Mouse (Mus musculus) heart, embryonic 13.5 days (tissue): ENCODE results near the gene Abracl. TPM values are rescaled to one million over a fixed set of nuclear protein-coding genes. Genes with fewer than 3 reads are reported as not detected.

Source experiments
- ATAC-seq: fragments of 200-750 bp; cut with Nextera tagmentation; 2 replicates; pipeline ENCODE4 v1.8.0; 2017; ENCODE audit warnings: moderate TSS enrichment; ENCODE audit not compliant: insufficient number of reproducible peaks, low FRiP score, low TSS enrichment; ENCODE audit errors: extremely low read depth
- H3K27ac ChIP-seq: fragments of 300-500 bp; sonication (generic); replicated peaks from 2 replicates; pipeline ENCODE4 v1.5.1; 2015; ENCODE audit warnings: moderate library complexity, mild to moderate bottlenecking, inconsistent platforms
- H3K27me3 ChIP-seq: fragments of 300-500 bp; sonication (generic); replicated peaks from 2 replicates; pipeline ENCODE4 v1.6.1; 2015; ENCODE audit warnings: mild to moderate bottlenecking, inconsistent platforms
- H3K36me3 ChIP-seq: fragments of 300-500 bp; sonication (generic); 2 replicates; pipeline ENCODE4 v1.6.1; 2015; ENCODE audit warnings: mild to moderate bottlenecking, inconsistent platforms
- H3K4me1 ChIP-seq: fragments of 300-500 bp; sonication (generic); 2 replicates; pipeline ENCODE4 v1.6.1; 2015; ENCODE audit warnings: inconsistent platforms
- H3K4me2 ChIP-seq: fragments of 300-500 bp; sonication (generic); 2 replicates; pipeline ENCODE4 v1.6.1; 2015; ENCODE audit warnings: inconsistent platforms, mild to moderate bottlenecking, moderate library complexity
- H3K4me3 ChIP-seq: fragments of 300-500 bp; sonication (generic); 2 replicates; pipeline ENCODE4 v1.5.1; 2015; ENCODE audit warnings: moderate library complexity, mild to moderate bottlenecking, inconsistent platforms
- H3K9ac ChIP-seq: fragments of 300-500 bp; sonication (generic); 2 replicates; pipeline ENCODE4 v1.6.1; 2015; ENCODE audit warnings: inconsistent platforms, mild to moderate bottlenecking, moderate library complexity
- H3K9me3 ChIP-seq: fragments of 300-500 bp; sonication (generic); 2 replicates; pipeline ENCODE4 v1.6.1; 2016; ENCODE audit warnings: inconsistent platforms
- WGBS: fragments of 180-500 bp; shearing (Covaris S2); methylation state at CpG from one replicate; pipeline ENCODE4 v1.1.7; 2015; ENCODE audit warnings: mixed read lengths; 5-methylcytosine and 5-hydroxymethylcytosine counted together
- polyA plus RNA-seq: library from polyadenylated mRNA; unstranded; fragments of >200 nt; fragmentation: Nextera tagmentation; extraction: Ambion mirVana; gene quantifications from 2 replicates; pipeline ENCODE4 v1.2.1, GENCODE M21; 2015

The Abracl gene
- polyA plus RNA-seq, 1 experiment from 2014 or later: 146 TPM

DNA sequence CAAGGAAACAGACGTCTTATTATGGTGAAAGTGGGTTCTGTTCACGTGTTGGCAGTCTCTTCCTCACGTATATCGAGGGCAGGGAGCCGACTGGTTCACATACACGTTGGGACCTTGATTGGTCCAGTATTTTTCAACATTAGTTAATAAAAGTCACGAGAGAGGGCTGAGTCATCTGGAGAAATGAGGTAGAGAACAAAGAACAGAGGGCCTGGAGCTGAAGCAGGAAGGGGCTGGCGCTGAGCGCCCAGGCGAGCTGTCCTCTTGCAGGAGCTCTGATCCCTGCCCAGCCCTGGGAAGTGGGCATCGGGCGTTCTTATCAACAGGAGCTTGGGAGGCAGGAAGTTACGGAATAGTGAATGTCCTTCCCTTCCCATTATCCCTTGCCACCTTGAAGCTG lies 36.7 kb upstream of the Abracl start:
- Histone ChIP-seq H3K27ac (no peak overlapping the region), H3K36me3 (no peaks in the 10 kb centered on the region), H3K27me3 (no peaks in the 10 kb centered on the region), H3K9ac (no peak overlapping the region), H3K4me1 (peaks cover 48% of the 10 kb centered on the region), H3K9me3 (no peaks in the 10 kb centered on the region), H3K4me2 (no peak overlapping the region), H3K4me3 (no peak overlapping the region)
- WGBS: 77% methylated on average over 13 of the region's 13 CpGs
- no peak for ATAC-seq

DNA sequence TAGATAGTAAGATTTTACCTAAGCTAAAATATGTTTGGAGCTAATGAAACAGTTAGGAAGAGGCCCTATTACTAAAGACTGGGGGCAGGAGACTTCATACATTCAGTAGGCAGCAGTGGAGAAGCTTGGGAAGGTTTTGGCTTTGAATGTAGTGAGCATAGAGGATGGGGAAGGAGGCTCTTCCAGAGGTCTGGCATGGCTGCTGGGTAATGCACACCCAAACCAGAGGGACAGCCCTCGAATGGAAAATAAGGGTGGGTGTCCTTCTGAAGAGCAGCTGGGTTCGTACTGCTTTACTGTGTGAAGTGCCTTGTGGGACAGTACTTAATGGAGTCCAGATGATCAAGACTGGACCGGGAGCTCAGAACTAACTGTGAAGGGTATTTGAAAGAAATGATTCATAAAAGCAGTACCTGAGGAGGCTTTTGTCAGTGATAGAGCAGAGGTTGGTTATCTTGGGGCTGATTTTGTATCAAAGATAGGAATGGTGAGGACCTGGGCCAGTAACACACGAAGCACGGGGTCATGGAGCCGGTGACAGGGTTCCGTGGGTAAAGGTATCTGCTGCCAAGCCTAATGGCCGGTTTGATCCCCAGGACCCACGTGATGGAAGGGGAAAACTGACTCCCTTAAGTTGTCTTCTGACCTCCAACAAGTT lies 35.7 kb upstream of the Abracl start:
- H3K4me3 ChIP-seq: no peak overlapping the region
- no peaks in the 10 kb centered on the region for H3K9me3 ChIP-seq
- no peaks in the 10 kb centered on the region for H3K27me3 ChIP-seq
- H3K4me1 ChIP-seq: peaks cover 48% of the 10 kb centered on the region
- no peaks in the 10 kb centered on the region for H3K36me3 ChIP-seq
- ATAC-seq: no peak
- no peak overlapping the region for H3K27ac ChIP-seq
- H3K4me2 ChIP-seq: 0 out of 2 replicates have a peak overlapping the region, but pooled peaks have one; percentile 12
- WGBS: 85% methylated on average over 9 of the region's 9 CpGs
- H3K9ac ChIP-seq: 0 out of 2 replicates have a peak overlapping the region, but pooled peaks have one; percentile 10

DNA sequence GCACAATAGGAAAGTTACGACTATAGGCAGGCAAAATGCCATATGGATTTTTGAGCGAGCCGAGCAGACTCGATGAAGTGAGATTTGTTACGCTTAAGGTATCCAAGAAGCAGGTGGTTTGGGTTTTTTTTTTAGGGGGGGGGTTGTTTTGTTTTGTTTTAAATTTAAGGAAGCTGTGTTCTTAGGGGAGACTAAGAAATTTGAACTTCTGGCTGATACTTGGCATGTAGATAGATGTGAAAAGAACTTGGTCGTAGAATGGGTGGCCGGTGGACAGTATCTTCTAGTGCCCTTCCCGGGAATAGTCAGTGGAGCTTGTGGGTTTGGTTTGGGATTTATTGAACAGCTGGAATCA lies 33.3 kb upstream of the Abracl start:
- H3K4me1 ChIP-seq: peaks cover 51% of the 10 kb centered on the region
- peak overlapping the region; percentile 99 for H3K9ac ChIP-seq
- no peak for ATAC-seq
- H3K27ac ChIP-seq: peak overlapping the region; percentile 92
- no peaks in the 10 kb centered on the region for H3K9me3 ChIP-seq
- no peaks in the 10 kb centered on the region for H3K36me3 ChIP-seq
- H3K4me2 ChIP-seq: peak overlapping the region; percentile 85
- WGBS: under 1% methylated on average over 8 of the region's 8 CpGs
- H3K4me3 ChIP-seq: peak overlapping the region; percentile 98
- no peaks in the 10 kb centered on the region for H3K27me3 ChIP-seq

- ATAC-seq: peak; percentile 48
- Histone ChIP-seq H3K9me3 (no peaks in the 10 kb centered on the region), H3K9ac (peak within 1 kb of the TSS; percentile 99)
Observed at GRCm38 (mm10) chr10:18055696-18056390, 32.8 kb upstream of the Abracl start, which contains the start of gene Reps1. Gene Reps1 (plus strand): TSS chr10:18055861.

GRCm38 (mm10) chr10:18055009-18055695 lies 32.1 kb upstream of the Abracl start:
- peak overlapping the region; percentile 98 for H3K4me3 ChIP-seq
- peak; percentile 92 for ATAC-seq
- H3K36me3 ChIP-seq: no peaks in the 10 kb centered on the region
- H3K4me1 ChIP-seq: peaks cover 48% of the 10 kb centered on the region
- peak overlapping the region; percentile 85 for H3K4me2 ChIP-seq
- no peaks in the 10 kb centered on the region for H3K27me3 ChIP-seq
- H3K9ac ChIP-seq: peak overlapping the region; percentile 99
- no peaks in the 10 kb centered on the region for H3K9me3 ChIP-seq
- 3% methylated on average over 59 of the region's 61 CpGs for WGBS
- peak overlapping the region; percentile 92 for H3K27ac ChIP-seq

More at GRCm38 (mm10) chr10:18055696-18056390, 32.8 kb upstream of the Abracl start, which contains the start of gene Reps1:
- Histone ChIP-seq H3K4me1 (peaks cover 48% of the 10 kb centered on the region), H3K36me3 (no peaks in the 10 kb centered on the region), H3K27ac (peak within 1 kb of the TSS; percentile 92), H3K27me3 (no peaks in the 10 kb centered on the region), H3K4me3 (peak within 1 kb of the TSS; percentile 98), H3K4me2 (peak within 1 kb of the TSS; percentile 85)
- under 1% methylated on average over 80 of the region's 90 CpGs for WGBS

- Histone ChIP-seq H3K9me3 (no peaks in the 10 kb centered on the region), H3K27me3 (no peaks in the 10 kb centered on the region), H3K27ac (no peak overlapping the region), H3K4me1 (peaks cover 12% of the 10 kb centered on the region), H3K4me3 (no peak overlapping the region), H3K4me2 (no peak overlapping the region), H3K9ac (no peak overlapping the region), H3K36me3 (no peaks in the 10 kb centered on the region)
- WGBS: 52% methylated on average over 10 of the region's 10 CpGs
- no peak for ATAC-seq
Observed at GRCm38 (mm10) chr10:18047380-18048146, 24.5 kb upstream of the Abracl start.

GRCm38 (mm10) chr10:18046380-18046779 lies 23.3 kb upstream of the Abracl start:
- H3K4me3 ChIP-seq: no peak overlapping the region
- no peaks in the 10 kb centered on the region for H3K9me3 ChIP-seq
- ATAC-seq: no peak
- H3K36me3 ChIP-seq: no peaks in the 10 kb centered on the region
- no peak overlapping the region for H3K4me2 ChIP-seq
- H3K27ac ChIP-seq: no peak overlapping the region
- no peak overlapping the region for H3K9ac ChIP-seq
- H3K27me3 ChIP-seq: no peaks in the 10 kb centered on the region
- peaks cover 10% of the 10 kb centered on the region for H3K4me1 ChIP-seq

DNA sequence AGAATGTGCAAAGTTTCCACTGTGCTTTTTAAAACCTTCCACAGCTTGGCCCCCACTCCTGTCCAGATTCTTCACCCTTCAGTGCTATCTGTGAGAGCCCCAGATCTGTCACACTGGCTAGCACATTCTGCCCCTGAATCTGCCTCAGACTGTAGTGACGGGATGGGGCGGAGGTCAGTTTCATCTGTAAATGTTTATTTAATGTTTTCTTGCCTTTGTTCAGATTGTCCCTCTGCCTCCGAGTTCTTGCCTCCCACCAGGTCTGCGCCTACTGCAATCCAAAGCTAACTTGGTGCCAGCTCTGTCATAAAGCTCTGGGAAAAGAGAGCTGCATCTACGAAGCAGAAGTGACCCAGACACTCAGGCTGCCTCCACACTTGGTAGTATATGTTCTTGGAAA lies 13.8 kb upstream of the Abracl start:
- no peak for ATAC-seq
- Histone ChIP-seq H3K27me3 (no peaks in the 10 kb centered on the region), H3K36me3 (no peaks in the 10 kb centered on the region), H3K27ac (no peak overlapping the region), H3K4me2 (no peak overlapping the region), H3K4me1 (no peaks in the 10 kb centered on the region), H3K9ac (no peak overlapping the region), H3K9me3 (no peaks in the 10 kb centered on the region), H3K4me3 (no peak overlapping the region)
- 48% methylated on average over 5 of the region's 5 CpGs for WGBS

- no peak overlapping the region for H3K4me3 ChIP-seq
- WGBS: 91% methylated on average over 4 of the region's 4 CpGs
- no peaks in the 10 kb centered on the region for H3K36me3 ChIP-seq
- H3K4me2 ChIP-seq: no peak overlapping the region
- H3K4me1 ChIP-seq: no peaks in the 10 kb centered on the region
- H3K27ac ChIP-seq: no peak overlapping the region
- no peak for ATAC-seq
- H3K9me3 ChIP-seq: no peaks in the 10 kb centered on the region
- no peak overlapping the region for H3K9ac ChIP-seq
- H3K27me3 ChIP-seq: no peaks in the 10 kb centered on the region
Observed at GRCm38 (mm10) chr10:18034408-18034807, 11.3 kb upstream of the Abracl start.

DNA sequence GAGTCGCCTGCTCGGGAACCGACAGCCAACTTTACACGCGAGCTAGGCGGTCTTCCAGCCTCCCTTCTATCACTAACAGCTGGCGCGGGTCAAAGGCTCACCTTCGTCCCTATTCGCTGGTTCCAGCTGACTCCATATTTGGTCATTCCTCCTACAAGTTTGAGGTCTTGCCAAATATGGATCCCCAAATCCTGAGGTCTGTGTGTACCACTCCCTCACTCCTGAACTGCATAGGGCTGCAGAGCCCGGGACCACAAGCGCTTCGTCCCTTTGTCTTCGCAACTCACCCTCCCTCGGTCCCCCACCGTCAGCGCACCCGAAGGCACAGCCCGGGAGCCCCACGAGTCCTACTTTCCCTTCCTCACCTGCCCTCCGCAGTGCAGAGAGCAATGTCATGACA lies 776 bp downstream of the Abracl start:
- Histone ChIP-seq H3K9me3 (no peaks in the 10 kb centered on the region), H3K27me3 (no peaks in the 10 kb centered on the region), H3K4me2 (peak overlapping the region; percentile 82), H3K4me1 (peaks cover 27% of the 10 kb centered on the region), H3K9ac (peak overlapping the region; percentile 95), H3K4me3 (peak overlapping the region; percentile 92), H3K36me3 (peaks cover 20% of the 10 kb centered on the region), H3K27ac (peak overlapping the region; percentile 99)
- under 1% methylated on average over 21 of the region's 21 CpGs for WGBS
- peak; percentile 74 for ATAC-seq
